8 mouse cellular contexts compared by ENCODE assay signal in the genomic region with DNA sequence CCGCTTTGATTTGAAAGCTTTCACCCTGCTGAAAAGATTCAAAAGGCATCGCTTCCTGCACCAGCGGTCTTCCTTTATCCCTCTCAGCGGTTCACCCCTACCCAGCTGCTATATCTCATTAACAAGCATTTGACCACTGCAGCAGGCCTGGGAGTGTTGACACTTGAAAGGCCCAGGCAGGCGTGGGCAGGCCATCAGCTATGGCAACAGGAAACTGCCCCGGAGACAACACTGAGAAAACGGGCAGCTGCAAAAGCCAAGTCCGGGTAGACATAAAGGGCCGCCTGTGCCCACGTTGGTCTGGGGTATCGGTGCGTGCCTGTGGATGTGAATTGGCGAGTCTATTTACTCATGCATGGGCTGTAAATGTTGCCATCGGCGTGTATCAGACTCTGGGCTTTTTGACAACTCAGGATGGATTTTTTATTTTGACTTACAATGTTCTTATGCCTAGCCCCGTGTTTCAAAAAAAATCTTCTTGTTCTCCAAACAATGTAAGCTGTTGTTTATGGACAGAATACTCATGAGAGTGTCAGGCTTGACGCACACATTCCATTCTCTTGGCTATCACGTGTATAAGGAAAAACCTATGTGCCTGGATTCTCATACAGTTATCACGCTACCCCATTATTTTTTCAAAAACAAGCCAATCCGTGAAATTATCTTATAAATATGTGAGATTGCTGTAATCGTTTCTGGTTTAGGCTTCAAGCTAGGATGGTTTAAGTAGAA.
DNase-seq lines count a peak whose midpoint lies in the region; ATAC-seq and TF ChIP-seq lines count a peak whose summit lies in the region.

No protein-coding gene starts in this region.

- H3K9me3 ChIP-seq in embryonic facial prominence, embryonic 11.5 days (replicated peaks; ENCODE audit: control insufficient read depth, low read length) = no peaks in the 10 kb centered on the region
- H3K9me3 ChIP-seq in heart, embryonic 15.5 days (replicated peaks) = no peaks in the 10 kb centered on the region
- H3K9me3 ChIP-seq in liver, postnatal 0 days (ENCODE audit: low read length) = no peaks in the 10 kb centered on the region

- H3K36me3 ChIP-seq in thymus, adult 2 months (ENCODE audit: control insufficient read depth, insufficient read depth, low read length) = no peaks in the 10 kb centered on the region
- no peaks in the 10 kb centered on the region for H3K36me3 ChIP-seq in embryonic facial prominence, embryonic 11.5 days (replicated peaks; ENCODE audit: control insufficient read depth, insufficient read depth, low read depth, low read length)
- no peaks in the 10 kb centered on the region for H3K36me3 ChIP-seq in heart, embryonic 15.5 days
- H3K36me3 ChIP-seq in liver, postnatal 0 days (replicated peaks; ENCODE audit: insufficient read depth, low read length) = no peaks in the 10 kb centered on the region

- H3K4me1 ChIP-seq in thymus, adult 2 months (replicated peaks; ENCODE audit: control insufficient read depth, insufficient read depth, low read length) = peaks cover 11% of the 10 kb centered on the region
- no peaks in the 10 kb centered on the region for H3K4me1 ChIP-seq in embryonic facial prominence, embryonic 11.5 days (ENCODE audit: control insufficient read depth, insufficient read depth, low read length)
- peaks cover 23% of the 10 kb centered on the region for H3K4me1 ChIP-seq in heart, embryonic 15.5 days (replicated peaks)
- no peaks in the 10 kb centered on the region for H3K4me1 ChIP-seq in liver, postnatal 0 days (ENCODE audit: insufficient read depth)

- H3K4me3 ChIP-seq in thymus, adult 2 months (ENCODE audit: control insufficient read depth, insufficient read depth, low read length) = peak overlapping the region; percentile 41
- peak overlapping the region; percentile 17; the same call in 1 of the 2 replicates for H3K4me3 ChIP-seq in embryonic facial prominence, embryonic 11.5 days (ENCODE audit: low read depth, low read length)
- H3K4me3 ChIP-seq in heart, embryonic 15.5 days = peak overlapping the region; percentile 45
- peak overlapping the region; percentile 41 for H3K4me3 ChIP-seq in liver, postnatal 0 days (ENCODE audit: low read depth, low read length)

- no peak for TF ChIP-seq POLR2A in thymus, adult 2 months (IDR thresholded peaks at IDR 0.05; ENCODE audit: control insufficient read depth, extremely low read depth, insufficient read depth, low read length, poor library complexity)

- no peak for DNase-seq in thymus, adult 2 months
- DNase-seq in thymus, postnatal 10 days (ENCODE audit: low spot score in 2 of 2) = no peak
- DNase-seq in embryonic facial prominence, embryonic 11.5 days (ENCODE audit: low spot score) = peak; percentile 60
- DNase-seq in kidney, postnatal 10 days = peak; percentile 62
- DNase-seq in liver, postnatal 0 days = peak; percentile 49
- DNase-seq in natural killer cell, adult 2 months (ENCODE audit: low spot score in 2 of 2) = peak; percentile 38 to 62

- peak overlapping the region; percentile 46 for H3K9ac ChIP-seq in embryonic facial prominence, embryonic 11.5 days (replicated peaks; ENCODE audit: low read length)
- peak overlapping the region; percentile 49 for H3K9ac ChIP-seq in heart, embryonic 15.5 days
- H3K9ac ChIP-seq in liver, postnatal 0 days (replicated peaks) = peak overlapping the region; percentile 42; the same call in 1 of the 2 replicates

- WGBS in thymus, adult 2 months = 32% methylated on average over 21 of the region's 21 CpGs
- WGBS in embryonic facial prominence, embryonic 11.5 days = 10% methylated on average over 21 of the region's 21 CpGs
- 14% methylated on average over 21 of the region's 21 CpGs for WGBS in heart, embryonic 15.5 days
- WGBS in liver, postnatal 0 days (ENCODE audit: insufficient replicate concordance) = 20% methylated on average over 21 of the region's 21 CpGs

- no peaks in the 10 kb centered on the region for H3K27me3 ChIP-seq in thymus, adult 2 months (ENCODE audit: control insufficient read depth, insufficient read depth, low read length)
- no peaks in the 10 kb centered on the region for H3K27me3 ChIP-seq in embryonic facial prominence, embryonic 11.5 days (ENCODE audit: control insufficient read depth, insufficient read depth, low read length)
- H3K27me3 ChIP-seq in heart, embryonic 15.5 days = no peaks in the 10 kb centered on the region
- H3K27me3 ChIP-seq in liver, postnatal 0 days (ENCODE audit: insufficient read depth, low read length) = no peaks in the 10 kb centered on the region

- TF ChIP-seq CTCF in thymus, adult 2 months (IDR thresholded peaks at IDR 0.05; ENCODE audit: borderline replicate concordance, control insufficient read depth, extremely low read depth, insufficient read depth, low read length, poor library complexity) = no peak
- TF ChIP-seq CTCF in liver, postnatal 0 days (IDR thresholded peaks at IDR 0.05; ENCODE audit: low read depth) = no peak

- no peak overlapping the region for H3K27ac ChIP-seq in thymus, adult 2 months (ENCODE audit: control insufficient read depth, insufficient read depth, low read length)
- H3K27ac ChIP-seq in embryonic facial prominence, embryonic 11.5 days (replicated peaks; ENCODE audit: low read depth, low read length) = no peak overlapping the region
- peak overlapping the region; percentile 76 for H3K27ac ChIP-seq in heart, embryonic 15.5 days
- H3K27ac ChIP-seq in liver, postnatal 0 days (ENCODE audit: low read depth) = peak overlapping the region; percentile 19; the same call in 1 of the 2 replicates

- no peak for TF ChIP-seq EP300 in liver, postnatal 0 days (IDR thresholded peaks at IDR 0.05; ENCODE audit: low read depth)

- peak overlapping the region; percentile 19 for H3K4me2 ChIP-seq in embryonic facial prominence, embryonic 11.5 days (ENCODE audit: low read depth, low read length)
- peak overlapping the region; percentile 74 for H3K4me2 ChIP-seq in heart, embryonic 15.5 days
- peak overlapping the region; percentile 70 for H3K4me2 ChIP-seq in liver, postnatal 0 days (ENCODE audit: low read depth, low read length)

- peak; percentile 84 for ATAC-seq in embryonic facial prominence, embryonic 11.5 days (replicated peaks; ENCODE audit: insufficient number of reproducible peaks, low FRiP score, low TSS enrichment, low read depth)
- ATAC-seq in heart, embryonic 15.5 days (replicated peaks; ENCODE audit: insufficient number of reproducible peaks, insufficient read depth, low FRiP score, low read depth) = peak; percentile 77
- ATAC-seq in liver, postnatal 0 days = peak; percentile 54
- no peak for ATAC-seq in erythroblast, adult 5-6 weeks (replicated peaks; ENCODE audit: low FRiP score, poor library complexity, severe bottlenecking)

Comparison
In these comparisons a context has a peak if more than half of its experiments do, and no peak if none do; other contexts are left out.
1. DNase-seq: peak in embryonic facial prominence, embryonic 11.5 days (single experiment), kidney, postnatal 10 days (single experiment), liver, postnatal 0 days (single experiment) and natural killer cell, adult 2 months (2 of 2); none in thymus, adult 2 months (single experiment) and thymus, postnatal 10 days (0 of 2).
2. H3K27ac ChIP-seq: peak in heart, embryonic 15.5 days (single experiment) and liver, postnatal 0 days (single experiment); none in thymus, adult 2 months (single experiment) and embryonic facial prominence, embryonic 11.5 days (single experiment).
3. H3K4me2 ChIP-seq: peak in every context shown above with its lines; median percentile 74 in heart, embryonic 15.5 days; 70 in liver, postnatal 0 days; 19 in embryonic facial prominence, embryonic 11.5 days.
4. Peak in every context shown above with its lines, with median percentiles within 50 percentile points of each other: H3K4me3 ChIP-seq and H3K9ac ChIP-seq.